Mouse (Mus musculus) MN1 (cell line): ENCODE results near the gene Nmt2.

Experiments used
- DNase-seq: peaks from one replicate; pipeline ENCODE4 v3.0.0-alpha.2; 2016; ENCODE audit warnings: low spot score

The Nmt2 gene

GRCm38 (mm10) chr2:3327351-3327750 is 43.3 kb downstream of the Nmt2 start:
- peak; percentile 72 for DNase-seq

- DNase-seq: no peak
Observed at GRCm38 (mm10) chr2:3331071-3331703, 47.2 kb downstream of the Nmt2 start.

DNA sequence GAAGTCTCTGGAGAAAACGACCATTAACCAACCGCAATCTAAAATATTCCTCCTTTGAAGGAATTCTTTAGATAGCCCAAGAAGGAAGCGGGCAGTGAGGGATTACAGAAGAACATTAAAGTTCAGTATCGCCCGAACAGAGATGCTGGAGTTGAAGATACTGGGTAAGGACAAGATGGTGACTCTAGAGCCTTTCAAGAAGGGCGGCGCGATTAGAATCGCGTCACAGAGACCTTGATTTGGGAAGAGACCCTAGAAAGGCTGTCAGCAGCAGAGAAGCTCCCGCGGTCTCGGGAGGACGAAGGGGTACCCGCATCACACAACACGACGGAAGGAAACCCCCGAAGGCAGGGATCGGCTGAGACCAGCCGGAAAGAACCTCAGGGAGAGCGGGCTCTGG is 48.0 kb downstream of the Nmt2 start:
- no peak for DNase-seq

GRCm38 (mm10) chr2:3332484-3333242 is 48.7 kb downstream of the Nmt2 start, which contains the start of gene Rpp38:
Gene Rpp38 (minus strand): TSS chr2:3332643.
- DNase-seq: peak; percentile 95

DNA sequence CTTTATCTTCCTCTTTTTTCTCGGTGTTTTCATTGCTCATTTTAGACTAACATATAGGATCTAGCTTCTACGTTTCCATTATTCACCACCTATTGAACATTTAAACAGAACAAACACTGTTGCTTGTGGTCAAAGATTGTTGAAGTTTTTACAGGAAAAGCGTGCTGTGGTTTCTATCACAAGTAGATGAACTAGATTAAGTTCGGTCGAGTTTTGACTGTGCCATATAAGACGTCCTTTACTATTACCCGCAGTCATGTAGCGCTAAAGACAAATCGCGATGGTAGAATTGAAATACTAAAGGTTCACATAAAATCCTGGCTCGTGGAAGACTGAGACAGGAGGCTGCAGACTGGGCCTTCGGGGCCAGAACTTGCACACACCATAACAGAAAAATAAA is 49.7 kb downstream of the Nmt2 start:
- DNase-seq: no peak

DNA sequence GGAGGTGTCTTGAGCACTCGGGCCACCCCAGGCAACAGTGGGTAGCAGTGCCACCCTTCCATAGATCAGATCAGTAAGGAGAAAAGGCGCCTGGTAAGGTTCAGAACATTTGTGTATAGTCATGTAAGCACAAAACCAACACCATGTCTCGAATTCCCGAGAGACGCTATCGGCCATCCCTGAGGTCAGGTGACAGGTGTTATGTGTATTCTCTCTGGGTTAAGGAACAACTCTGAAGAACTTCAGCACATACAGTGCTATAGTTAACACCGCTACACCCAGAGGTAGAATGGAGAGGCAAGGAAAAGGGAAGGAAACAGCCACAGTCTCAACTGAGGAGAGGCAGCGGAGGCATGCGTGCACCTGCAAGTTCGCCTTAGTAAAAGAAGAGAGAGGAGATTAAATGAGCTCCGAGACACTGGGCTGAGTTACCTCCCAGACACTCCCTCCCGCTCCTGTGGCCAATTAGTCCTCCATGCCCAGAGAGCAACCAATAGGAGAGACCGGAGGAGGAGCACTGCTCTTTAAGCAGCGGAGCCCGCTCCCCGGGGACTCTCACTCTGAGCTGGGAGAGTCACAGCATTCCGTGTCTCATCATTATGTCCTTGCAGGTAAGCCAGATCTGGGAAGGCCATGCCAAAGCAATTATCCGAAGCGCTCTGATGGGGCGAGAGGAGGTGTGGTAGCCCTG is 51.7 kb downstream of the Nmt2 start, which contains the start of gene Acbd7:
Gene Acbd7, plus strand, starts transcription at position 558 of the 691 bp plus-strand sequence.
- peak; percentile 67 for DNase-seq

- no peak for DNase-seq
Observed at GRCm38 (mm10) chr2:3348422-3348821, 64.4 kb downstream of the Nmt2 start.

GRCm38 (mm10) chr2:3348919-3349318 is 64.9 kb downstream of the Nmt2 start:
- peak; percentile 31 for DNase-seq

GRCm38 (mm10) chr2:3353160-3353559 is 69.1 kb downstream of the Nmt2 start:
- DNase-seq: no peak

DNA sequence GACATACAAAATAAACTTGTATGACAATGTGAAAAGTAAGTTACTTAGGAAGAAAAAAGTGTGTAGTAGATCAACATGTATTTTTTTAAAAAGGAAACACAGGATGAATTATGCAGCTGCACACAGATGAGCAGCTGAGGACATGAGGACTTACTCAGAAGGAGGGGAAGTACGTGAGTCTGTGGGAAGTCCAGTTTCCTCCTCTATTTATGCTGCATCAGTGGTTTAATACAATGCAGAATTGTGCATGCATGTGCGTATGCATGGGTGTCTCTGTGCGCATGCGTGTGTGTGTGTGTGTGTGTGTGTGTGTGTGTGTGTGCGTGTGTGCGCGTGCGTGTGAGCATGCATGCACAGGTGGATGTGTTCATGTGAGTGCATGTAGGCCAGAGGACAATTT is 71.8 kb downstream of the Nmt2 start:
- DNase-seq: no peak

GRCm38 (mm10) chr2:3356311-3356710 is 72.3 kb downstream of the Nmt2 start:
- no peak for DNase-seq

DNA sequence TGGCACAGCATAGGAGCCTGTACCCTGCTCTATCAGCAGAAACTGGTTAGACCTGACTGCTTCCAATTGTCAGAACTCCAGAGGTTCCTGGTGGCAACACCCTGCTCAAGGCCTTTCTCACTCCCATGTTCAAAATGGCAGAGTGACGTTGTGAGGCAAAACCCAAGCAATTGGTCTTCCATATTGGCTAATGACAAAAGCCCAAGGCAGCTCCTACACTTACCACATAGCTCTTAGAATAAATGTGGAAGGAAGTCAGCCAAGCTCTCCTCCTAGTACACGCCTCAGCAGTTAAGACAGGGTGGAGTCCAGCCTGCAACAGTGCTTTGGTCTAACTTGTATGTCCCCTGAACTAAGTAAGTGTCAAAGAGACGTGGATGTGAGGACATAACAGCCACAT is 73.9 kb downstream of the Nmt2 start:
- DNase-seq: no peak

- DNase-seq: no peak
Observed at GRCm38 (mm10) chr2:3361067-3361466, 77.1 kb downstream of the Nmt2 start.

- DNase-seq: no peak
Observed at GRCm38 (mm10) chr2:3365127-3365526, 81.1 kb downstream of the Nmt2 start.
